Mouse (Mus musculus) embryonic facial prominence, embryonic 13.5 days (tissue): ENCODE measurements around the gene Atf5. TPM values are rescaled to one million over a fixed set of nuclear protein-coding genes. Genes with fewer than 3 reads are reported as not detected.

ENCODE experiments used
- ATAC-seq: fragments of 200-750 bp; cut with Nextera tagmentation; 2 replicates; pipeline ENCODE4 v1.8.0; 2017; ENCODE audit warnings: low read depth; ENCODE audit not compliant: insufficient number of reproducible peaks, insufficient read depth, low FRiP score, low TSS enrichment
- H3K27ac ChIP-seq: fragments of 300-500 bp; sonication (generic); 2 replicates; pipeline ENCODE4 v1.5.1; 2015; ENCODE audit warnings: moderate library complexity, mild to moderate bottlenecking, inconsistent platforms
- H3K27me3 ChIP-seq: fragments of 300-500 bp; sonication (generic); 2 replicates; pipeline ENCODE4 v1.6.1; 2015; ENCODE audit warnings: mild to moderate bottlenecking, inconsistent platforms
- H3K36me3 ChIP-seq: fragments of 300-500 bp; sonication (generic); 2 replicates; pipeline ENCODE4 v1.6.1; 2015; ENCODE audit warnings: mild to moderate bottlenecking, inconsistent platforms
- H3K4me1 ChIP-seq: fragments of 300-500 bp; sonication (generic); 2 replicates; pipeline ENCODE4 v1.6.1; 2015; ENCODE audit warnings: inconsistent platforms
- H3K4me2 ChIP-seq: fragments of 300-500 bp; sonication (generic); 2 replicates; pipeline ENCODE4 v1.6.1; 2015; ENCODE audit warnings: moderate library complexity, mild to moderate bottlenecking, inconsistent platforms
- H3K4me3 ChIP-seq: fragments of 300-500 bp; sonication (generic); 2 replicates; pipeline ENCODE4 v1.5.1; 2015; ENCODE audit warnings: mild to moderate bottlenecking, inconsistent platforms
- H3K9ac ChIP-seq: fragments of 300-500 bp; sonication (generic); 2 replicates; pipeline ENCODE4 v1.6.1; 2015; ENCODE audit warnings: mild to moderate bottlenecking, inconsistent platforms
- H3K9me3 ChIP-seq: fragments of 300-500 bp; sonication (generic); 2 replicates; pipeline ENCODE4 v1.6.1; 2016; ENCODE audit warnings: inconsistent platforms
- WGBS: fragments of 180-500 bp; shearing (Covaris S2); methylation state at CpG from one replicate; pipeline ENCODE4 v1.1.7; 2015; ENCODE audit warnings: mixed read lengths; 5-methylcytosine and 5-hydroxymethylcytosine counted together
- polyA plus RNA-seq: library from polyadenylated mRNA; unstranded; fragments of >200 nt; fragmentation: Nextera tagmentation; extraction: Ambion mirVana; gene quantifications from 2 replicates; pipeline ENCODE4 v1.2.1, GENCODE M21; 2015

Gene Atf5
- polyA plus RNA-seq, 1 experiment from 2014 or later, result 6.4 TPM

GRCm38 (mm10) chr7:44848561-44849415, 32.3 kb upstream of the Atf5 start, which contains the start of the genes Akt1s1 and Tbc1d17:
Akt1s1 (plus strand) TSS chr7:44848991.
Tbc1d17 (minus strand) TSS chr7:44849079.
- peak within 1 kb of the TSS; percentile 75 for H3K4me3 ChIP-seq
- under 1% methylated on average over 54 of the region's 54 CpGs for WGBS
- H3K9me3 ChIP-seq, result no peaks in the 10 kb centered on the region
- peak within 1 kb of the TSS; percentile 97 for H3K27ac ChIP-seq
- ATAC-seq, result peak; percentile 84
- H3K4me2 ChIP-seq, result peak within 1 kb of the TSS; percentile 91
- no peaks in the 10 kb centered on the region for H3K27me3 ChIP-seq
- H3K36me3 ChIP-seq, result peaks cover 43% of the 10 kb centered on the region
- peak within 1 kb of the TSS; percentile 83 for H3K9ac ChIP-seq
- H3K4me1 ChIP-seq, result peaks cover 40% of the 10 kb centered on the region

GRCm38 (mm10) chr7:44847772-44848171, 31.3 kb upstream of the Atf5 start:
- ATAC-seq, result no peak
- peak overlapping the region; percentile 75 for H3K4me3 ChIP-seq
- no peaks in the 10 kb centered on the region for H3K27me3 ChIP-seq
- H3K27ac ChIP-seq, result peak overlapping the region; percentile 97; the same call in 1 of the 2 replicates
- H3K36me3 ChIP-seq, result peaks cover 50% of the 10 kb centered on the region
- peak overlapping the region; percentile 70 for H3K9ac ChIP-seq
- H3K4me2 ChIP-seq, result peak overlapping the region; percentile 91
- H3K4me1 ChIP-seq, result peaks cover 30% of the 10 kb centered on the region
- no peaks in the 10 kb centered on the region for H3K9me3 ChIP-seq
- 80% methylated on average over 5 of the region's 5 CpGs for WGBS

- Histone ChIP-seq H3K9ac (0 out of 2 replicates have a peak overlapping the region, but pooled peaks have one; percentile 16), H3K4me3 (no peak overlapping the region), H3K9me3 (no peaks in the 10 kb centered on the region), H3K4me2 (no peak overlapping the region), H3K36me3 (peaks cover 55% of the 10 kb centered on the region), H3K4me1 (peaks cover 24% of the 10 kb centered on the region), H3K27ac (no peak overlapping the region), H3K27me3 (no peaks in the 10 kb centered on the region)
- ATAC-seq, result no peak
- WGBS, result 92% methylated on average over 7 of the region's 7 CpGs
Measured at GRCm38 (mm10) chr7:44846804-44847203, 30.3 kb upstream of the Atf5 start.

GRCm38 (mm10) chr7:44845006-44845405, 28.5 kb upstream of the Atf5 start:
- no peaks in the 10 kb centered on the region for H3K9me3 ChIP-seq
- 93% methylated on average over 10 of the region's 10 CpGs for WGBS
- H3K27ac ChIP-seq, result no peak overlapping the region
- ATAC-seq, result no peak
- no peak overlapping the region for H3K4me2 ChIP-seq
- no peak overlapping the region for H3K4me3 ChIP-seq
- H3K27me3 ChIP-seq, result peaks cover 16% of the 10 kb centered on the region
- no peak overlapping the region for H3K9ac ChIP-seq
- H3K4me1 ChIP-seq, result peaks cover 14% of the 10 kb centered on the region
- H3K36me3 ChIP-seq, result peaks cover 67% of the 10 kb centered on the region

- Histone ChIP-seq H3K9ac (no peak overlapping the region), H3K9me3 (no peaks in the 10 kb centered on the region), H3K36me3 (peaks cover 67% of the 10 kb centered on the region), H3K4me1 (peaks cover 12% of the 10 kb centered on the region), H3K4me2 (no peak overlapping the region), H3K27ac (no peak overlapping the region), H3K27me3 (peaks cover 36% of the 10 kb centered on the region), H3K4me3 (no peak overlapping the region)
- ATAC-seq, result no peak
- 92% methylated on average over 8 of the region's 8 CpGs for WGBS
Measured at GRCm38 (mm10) chr7:44841825-44842463, 25.5 kb upstream of the Atf5 start.

- peak overlapping the region; percentile 66 for H3K4me2 ChIP-seq
- H3K27ac ChIP-seq, result no peak overlapping the region
- peak overlapping the region; percentile 40 for H3K4me3 ChIP-seq
- H3K27me3 ChIP-seq, result peaks cover 36% of the 10 kb centered on the region
- 52% methylated on average over 14 of the region's 14 CpGs for WGBS
- H3K36me3 ChIP-seq, result peaks cover 52% of the 10 kb centered on the region
- no peaks in the 10 kb centered on the region for H3K9me3 ChIP-seq
- no peak for ATAC-seq
- H3K4me1 ChIP-seq, result peaks cover 15% of the 10 kb centered on the region
- peak overlapping the region; percentile 62 for H3K9ac ChIP-seq
Measured at GRCm38 (mm10) chr7:44840426-44840825, 24.0 kb upstream of the Atf5 start.

- Histone ChIP-seq H3K4me2 (peak overlapping the region; percentile 66), H3K36me3 (peaks cover 44% of the 10 kb centered on the region), H3K4me1 (peaks cover 15% of the 10 kb centered on the region), H3K9ac (peak overlapping the region; percentile 62), H3K9me3 (no peaks in the 10 kb centered on the region), H3K27ac (no peak overlapping the region), H3K27me3 (peaks cover 36% of the 10 kb centered on the region), H3K4me3 (peak overlapping the region; percentile 40)
- WGBS, result 2% methylated on average over 58 of the region's 58 CpGs
- ATAC-seq, result 0 out of 2 replicates have a peak, but pooled peaks have one; percentile 11
Measured at GRCm38 (mm10) chr7:44839491-44840191, 23.2 kb upstream of the Atf5 start.

- Histone ChIP-seq H3K9me3 (no peaks in the 10 kb centered on the region), H3K27ac (no peak overlapping the region), H3K4me3 (peak overlapping the region; percentile 40), H3K4me2 (peak overlapping the region; percentile 66), H3K36me3 (peaks cover 39% of the 10 kb centered on the region), H3K4me1 (peaks cover 15% of the 10 kb centered on the region), H3K9ac (peak overlapping the region; percentile 62), H3K27me3 (peaks cover 36% of the 10 kb centered on the region)
- 24% methylated on average over 11 of the region's 11 CpGs for WGBS
- ATAC-seq, result no peak
Measured at GRCm38 (mm10) chr7:44839171-44839490, 22.7 kb upstream of the Atf5 start.

DNA sequence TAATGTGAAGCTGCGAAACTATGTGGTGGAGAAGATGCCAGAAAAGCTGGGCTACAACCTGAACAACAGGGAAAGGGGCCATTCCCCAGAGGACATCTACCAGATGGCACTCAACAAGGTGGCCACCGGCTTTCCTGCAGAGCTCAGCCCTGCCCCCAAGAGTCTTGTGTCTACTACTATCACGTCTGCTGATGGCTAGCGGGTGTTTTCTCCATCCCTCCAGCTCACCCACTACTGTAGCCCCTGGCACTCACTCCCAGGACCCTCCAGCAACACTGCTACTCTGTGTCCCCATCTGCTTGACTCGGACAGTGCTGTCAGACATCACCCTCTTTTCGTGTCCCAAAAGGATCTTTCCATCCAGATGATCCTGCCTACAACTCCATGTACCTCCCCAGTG, 21.6 kb upstream of the Atf5 start:
- no peak for ATAC-seq
- H3K4me2 ChIP-seq, result no peak overlapping the region
- H3K27me3 ChIP-seq, result peaks cover 36% of the 10 kb centered on the region
- 82% methylated on average over 6 of the region's 6 CpGs for WGBS
- H3K9ac ChIP-seq, result no peak overlapping the region
- H3K9me3 ChIP-seq, result no peaks in the 10 kb centered on the region
- H3K27ac ChIP-seq, result no peak overlapping the region
- peaks cover 29% of the 10 kb centered on the region for H3K36me3 ChIP-seq
- H3K4me3 ChIP-seq, result no peak overlapping the region
- peaks cover 17% of the 10 kb centered on the region for H3K4me1 ChIP-seq

GRCm38 (mm10) chr7:44836423-44837053, 20.1 kb upstream of the Atf5 start:
- 83% methylated on average over 9 of the region's 9 CpGs for WGBS
- no peak overlapping the region for H3K9ac ChIP-seq
- ATAC-seq, result no peak
- H3K4me1 ChIP-seq, result peaks cover 23% of the 10 kb centered on the region
- no peaks in the 10 kb centered on the region for H3K9me3 ChIP-seq
- peaks cover 21% of the 10 kb centered on the region for H3K36me3 ChIP-seq
- no peak overlapping the region for H3K4me3 ChIP-seq
- H3K27me3 ChIP-seq, result peaks cover 34% of the 10 kb centered on the region
- no peak overlapping the region for H3K4me2 ChIP-seq
- H3K27ac ChIP-seq, result no peak overlapping the region

- no peak overlapping the region for H3K4me3 ChIP-seq
- H3K27ac ChIP-seq, result no peak overlapping the region
- ATAC-seq, result no peak
- peaks cover 21% of the 10 kb centered on the region for H3K36me3 ChIP-seq
- peaks cover 23% of the 10 kb centered on the region for H3K4me1 ChIP-seq
- H3K4me2 ChIP-seq, result no peak overlapping the region
- 41% methylated on average over 3 of the region's 3 CpGs for WGBS
- H3K27me3 ChIP-seq, result peaks cover 29% of the 10 kb centered on the region
- H3K9me3 ChIP-seq, result no peaks in the 10 kb centered on the region
- no peak overlapping the region for H3K9ac ChIP-seq
Measured at GRCm38 (mm10) chr7:44836016-44836404, 19.6 kb upstream of the Atf5 start.
